Comparison of ENCODE assay signal across 29 mouse cellular contexts in the genomic region with DNA sequence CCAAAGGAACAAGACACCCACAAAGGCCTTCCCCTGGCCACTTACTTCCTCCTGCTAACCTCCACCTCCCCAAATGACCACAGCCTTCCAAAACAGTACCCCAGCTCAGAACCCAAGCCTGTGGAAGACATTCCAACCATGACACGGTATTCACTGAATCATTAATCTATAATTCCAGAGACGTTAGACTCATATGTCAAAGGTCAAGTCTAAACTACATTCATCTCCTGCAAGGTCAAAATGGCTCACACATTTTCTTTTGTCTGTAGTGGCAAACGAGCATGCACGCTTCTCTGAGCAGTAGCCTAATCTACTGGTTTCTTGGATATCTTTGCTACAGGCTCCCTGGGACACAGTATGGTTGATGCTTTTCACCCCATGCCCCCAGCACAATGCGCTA. TPM values are rescaled to one million over a fixed set of nuclear protein-coding genes. Genes with fewer than 3 reads are reported as not detected.
DNase-seq lines count a peak whose midpoint lies in the region; ATAC-seq and TF ChIP-seq lines count a peak whose summit lies in the region.
"Had no signal": no experiment of that assay in that cellular context is flagged by ENCODE, and none has a peak within 500 bp of the region (broad histone marks: within the 10 kb centered on the region; RNA-seq: fewer than 3 reads in every experiment).

No protein-coding gene starts in this region.

- WGBS in lung, embryonic 15.5 days, result 46% methylated on average over 5 of the region's 5 CpGs
- 64% methylated on average over 5 of the region's 5 CpGs for WGBS in small intestine, adult 2 months
- 54% methylated on average over 5 of the region's 5 CpGs for WGBS in forebrain, embryonic 13.5 days

- H3K4me2 ChIP-seq in lung, embryonic 15.5 days, result no peak overlapping the region
- no peak overlapping the region for H3K4me2 ChIP-seq in forebrain, embryonic 13.5 days
- H3K4me2 ChIP-seq: embryonic facial prominence, embryonic 13.5 days; heart, embryonic 13.5 days; hindbrain, embryonic 15.5 days; limb, embryonic 13.5 days; liver, embryonic 12.5 days had no signal

- no peak overlapping the region for H3K4me3 ChIP-seq in lung, embryonic 15.5 days
- no peak overlapping the region for H3K4me3 ChIP-seq in small intestine, adult 2 months (ENCODE audit: low read depth, low read length)
- no peak overlapping the region for H3K4me3 ChIP-seq in forebrain, embryonic 13.5 days
- H3K4me3 ChIP-seq: embryonic facial prominence, embryonic 13.5 days; forebrain, embryonic 10.5 days; gastrocnemius, adult 2 months; heart, adult 2 months; heart, embryonic 13.5 days; hindbrain, embryonic 10.5 days; hindbrain, embryonic 15.5 days; limb, embryonic 13.5 days; liver, embryonic 12.5 days had no signal

- no peaks in the 10 kb centered on the region for H3K9me3 ChIP-seq in lung, embryonic 15.5 days
- H3K9me3 ChIP-seq in forebrain, embryonic 13.5 days (replicated peaks), result no peaks in the 10 kb centered on the region
- H3K9me3 ChIP-seq: embryonic facial prominence, embryonic 13.5 days; forebrain, embryonic 10.5 days; heart, embryonic 13.5 days; hindbrain, embryonic 10.5 days; hindbrain, embryonic 15.5 days; limb, embryonic 13.5 days; liver, embryonic 12.5 days had no signal

- H3K36me3 ChIP-seq in lung, embryonic 15.5 days, result no peaks in the 10 kb centered on the region
- no peaks in the 10 kb centered on the region for H3K36me3 ChIP-seq in small intestine, adult 2 months (ENCODE audit: control insufficient read depth, insufficient read depth, low read length)
- H3K36me3 ChIP-seq in forebrain, embryonic 13.5 days (ENCODE audit: poor library complexity, severe bottlenecking), result no peaks in the 10 kb centered on the region
- H3K36me3 ChIP-seq: embryonic facial prominence, embryonic 13.5 days; forebrain, embryonic 10.5 days; heart, embryonic 13.5 days; hindbrain, embryonic 10.5 days; hindbrain, embryonic 15.5 days; limb, embryonic 13.5 days; liver, embryonic 12.5 days had no signal

- H3K9ac ChIP-seq in lung, embryonic 15.5 days, result no peak overlapping the region
- no peak overlapping the region for H3K9ac ChIP-seq in forebrain, embryonic 13.5 days
- H3K9ac ChIP-seq: embryonic facial prominence, embryonic 13.5 days; heart, embryonic 13.5 days; hindbrain, embryonic 15.5 days; limb, embryonic 13.5 days; liver, embryonic 12.5 days had no signal

- 0 out of 2 replicates have a peak, but pooled peaks cover 7% of the 10 kb centered on the region for H3K4me1 ChIP-seq in lung, embryonic 15.5 days
- peaks cover 22% of the 10 kb centered on the region for H3K4me1 ChIP-seq in small intestine, adult 2 months (ENCODE audit: control insufficient read depth, insufficient read depth, insufficient read length, low read length)
- H3K4me1 ChIP-seq in forebrain, embryonic 13.5 days, result peaks cover 4% of the 10 kb centered on the region; the same call in 1 of the 2 replicates
- H3K4me1 ChIP-seq: embryonic facial prominence, embryonic 13.5 days; hindbrain, embryonic 15.5 days; limb, embryonic 13.5 days had no signal

- ATAC-seq in lung, embryonic 15.5 days (ENCODE audit: borderline replicate concordance, extremely low read depth, low FRiP score, low TSS enrichment), result 0 out of 2 replicates have a peak, but pooled peaks have one; percentile 35
- no peak for ATAC-seq in forebrain, embryonic 13.5 days
- ATAC-seq: activated CD4-positive, CD25-positive, alpha-beta regulatory T cell, adult 4 months; forebrain, embryonic 16.5 days; inflammation-experienced regulatory T-cells, adult 6 months; liver, embryonic 12.5 days had no signal

- no peaks in the 10 kb centered on the region for H3K27me3 ChIP-seq in lung, embryonic 15.5 days
- H3K27me3 ChIP-seq in small intestine, adult 2 months (ENCODE audit: control insufficient read depth, insufficient read depth, low read length), result no peaks in the 10 kb centered on the region
- no peaks in the 10 kb centered on the region for H3K27me3 ChIP-seq in forebrain, embryonic 13.5 days
- H3K27me3 ChIP-seq: CH12.LX; embryonic facial prominence, embryonic 13.5 days; heart, embryonic 13.5 days; hindbrain, embryonic 15.5 days; limb, embryonic 13.5 days; liver, embryonic 12.5 days had no signal

- DNase-seq in kidney, adult 9 months, result peak; percentile 51
- DNase-seq in kidney, postnatal 25 days, result no peak
- DNase-seq in lung, postnatal 36 days, result no peak
- DNase-seq in embryo, embryonic 11 days, result peak; percentile 32
- DNase-seq: adrenal gland, adult 8-10 months; cerebellum, adult 11 months; cerebellum, adult 9-11 months; gastrocnemius, adult 2 months; heart, adult 2 months; heart, postnatal 10 days; kidney, adult 11 months; lung, adult 18-20 months; midbrain, embryonic 14.5 days; thymus, postnatal 4 days had no signal

- TF ChIP-seq CTCF in small intestine, adult 2 months (IDR thresholded peaks at IDR 0.05; ENCODE audit: extremely low read depth, insufficient read length, insufficient replicate concordance, low read depth, low read length), result no peak

- H3K27ac ChIP-seq in lung, embryonic 15.5 days, result peak overlapping the region; percentile 5; the same call in 1 of the 2 replicates
- peak overlapping the region; percentile 17; the same call in 1 of the 2 replicates for H3K27ac ChIP-seq in small intestine, adult 2 months (ENCODE audit: insufficient read depth, low read depth, low read length)
- H3K27ac ChIP-seq in forebrain, embryonic 13.5 days, result no peak overlapping the region
- H3K27ac ChIP-seq: embryonic facial prominence, embryonic 13.5 days; forebrain, embryonic 10.5 days; gastrocnemius, adult 2 months; heart, adult 2 months; heart, embryonic 13.5 days; hindbrain, embryonic 10.5 days; hindbrain, embryonic 15.5 days; limb, embryonic 13.5 days; liver, embryonic 12.5 days; macrophage had no signal

- TF ChIP-seq POLR2A in small intestine, adult 2 months (IDR thresholded peaks at IDR 0.05; ENCODE audit: low read depth, low read length), result no peak

RNA-seq across cellular contexts. Expression of gene Gclm, which starts 34.9 kb away (rescaled TPM):
- 90.6 and 103 TPM in 2 replicates for polyA plus RNA-seq in lung, embryonic 15.5 days (2015; fragmentation: Nextera tagmentation; extraction: Ambion mirVana)
- polyA plus RNA-seq in small intestine, adult 2 months (2012; rRNA removed), result 155 and 443 TPM in 2 replicates
- polyA plus RNA-seq in forebrain, embryonic 13.5 days (2015; fragmentation: Nextera tagmentation; extraction: Ambion mirVana), result 48.0 and 51.2 TPM in 2 replicates

Comparison
In these comparisons a context has a peak if more than half of its experiments do, and no peak if none do; other contexts are left out.
1. DNase-seq: peak in kidney, adult 9 months (single experiment) and embryo, embryonic 11 days (single experiment); none in kidney, postnatal 25 days (0 of 2) and lung, postnatal 36 days (single experiment).